Mouse (Mus musculus): ENCODE measurements around the gene Nos1ap.

GRCm38 (mm10) chr1:170512429-170513097 is 77.1 kb downstream of the Nos1ap start:
- TF ChIP-seq POLR2A (IDR thresholded peaks at IDR 0.05; ENCODE audit: borderline replicate concordance, insufficient read depth, low read length), result no peak
- TF ChIP-seq CTCF (IDR thresholded peaks at IDR 0.05; ENCODE audit: borderline replicate concordance, insufficient read depth, low read depth, low read length), result no peak

Data from cerebellum, adult 2 months (tissue).